Mouse (Mus musculus): ENCODE measurements around the gene Epop.

Gene Epop

GRCm38 (mm10) chr11:97628568-97629518 is 659 bp downstream of the Epop start:
- DNase-seq (ENCODE audit: low read depth, low spot score) = no peak

DNA sequence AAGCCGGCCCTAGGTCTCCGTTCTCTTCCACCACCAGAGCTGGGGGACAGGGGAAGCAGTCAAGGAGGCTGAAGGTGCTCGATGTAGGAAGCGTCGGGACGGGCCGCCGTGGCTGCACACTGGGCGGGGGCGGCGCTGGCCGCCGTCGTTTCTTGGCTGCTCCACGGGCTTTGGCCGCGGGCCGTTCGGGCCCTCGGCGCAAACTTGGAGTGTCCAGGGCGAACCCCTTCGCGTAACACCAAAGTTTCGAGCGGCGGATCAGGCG is 1.3 kb downstream of the Epop start:
- no peak for DNase-seq (ENCODE audit: low read depth, low spot score)

- DNase-seq (ENCODE audit: low read depth, low spot score) = no peak
Observed at GRCm38 (mm10) chr11:97627556-97628302, 1.8 kb downstream of the Epop start.

- DNase-seq (ENCODE audit: low read depth, low spot score) = peak; percentile 89
Observed at GRCm38 (mm10) chr11:97626850-97627249, 2.7 kb downstream of the Epop start.

- no peak for DNase-seq (ENCODE audit: low read depth, low spot score)
Observed at GRCm38 (mm10) chr11:97626431-97626830, 3.1 kb downstream of the Epop start.

DNA sequence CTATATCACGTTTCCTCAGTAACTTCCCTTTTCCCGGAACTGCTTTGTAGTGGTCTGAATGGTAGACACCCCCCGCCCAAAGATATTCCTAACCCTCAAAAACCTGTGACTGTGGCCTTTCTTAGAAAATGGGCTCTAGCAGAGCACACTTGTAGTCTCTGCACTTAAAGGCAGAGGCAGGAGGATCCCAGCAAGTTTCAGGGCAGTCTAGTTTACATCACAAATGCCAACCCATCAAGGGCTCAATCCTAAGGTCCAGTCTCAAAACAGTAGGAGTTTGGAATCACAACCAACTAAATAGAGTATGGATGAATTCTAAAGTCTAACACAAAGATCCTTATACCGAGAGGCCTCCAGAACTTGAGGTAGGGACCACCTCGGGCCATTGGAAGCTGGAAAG is 4.0 kb downstream of the Epop start:
- DNase-seq (ENCODE audit: low read depth, low spot score) = no peak

DNA sequence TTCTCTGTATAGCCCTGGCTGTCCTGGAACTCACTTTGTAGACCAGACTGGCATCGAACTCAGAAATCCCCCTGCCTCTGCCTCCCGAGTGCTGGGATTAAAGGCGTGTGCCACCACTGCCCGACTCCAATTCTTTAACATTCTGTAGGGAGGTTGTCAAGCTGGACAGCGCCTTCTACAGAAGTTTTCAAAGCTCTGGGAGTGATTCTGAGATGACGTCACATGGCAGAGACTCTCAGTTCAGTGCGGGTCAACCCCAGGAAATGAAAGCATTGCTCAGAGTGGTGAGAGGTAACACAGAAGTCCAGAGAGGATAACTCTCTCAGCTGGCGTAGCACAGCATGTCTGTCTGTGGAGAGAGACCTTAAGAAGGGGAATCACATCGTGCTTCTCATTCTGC is 6.3 kb downstream of the Epop start:
- DNase-seq (ENCODE audit: low read depth, low spot score) = no peak

- DNase-seq (ENCODE audit: low read depth, low spot score) = no peak
Observed at GRCm38 (mm10) chr11:97622440-97622839, 7.1 kb downstream of the Epop start.

GRCm38 (mm10) chr11:97619391-97619795 is 10.1 kb downstream of the Epop start:
- no peak for DNase-seq (ENCODE audit: low read depth, low spot score)

DNA sequence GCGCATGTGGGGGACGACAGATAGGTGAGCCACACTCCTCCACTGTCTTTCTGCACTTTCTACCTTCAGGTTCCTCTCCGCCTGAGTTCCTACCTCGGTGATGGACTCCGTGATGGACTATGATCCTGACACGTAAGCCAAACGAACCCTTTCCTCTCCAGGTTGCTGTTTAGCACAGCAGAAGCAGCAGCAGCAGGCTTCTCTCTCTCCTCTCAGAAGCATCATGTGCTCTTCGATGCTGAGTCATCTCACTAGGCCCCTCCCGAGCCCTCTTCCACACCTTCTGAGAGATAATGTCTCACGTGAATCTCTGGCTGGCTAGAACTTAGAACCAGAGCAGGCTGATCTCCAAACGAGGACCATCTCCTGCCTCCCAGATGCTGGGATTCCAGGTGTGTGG is 11.1 kb downstream of the Epop start:
- no peak for DNase-seq (ENCODE audit: low read depth, low spot score)

GRCm38 (mm10) chr11:97615276-97615675 is 14.2 kb downstream of the Epop start:
- DNase-seq (ENCODE audit: low read depth, low spot score) = no peak

DNA sequence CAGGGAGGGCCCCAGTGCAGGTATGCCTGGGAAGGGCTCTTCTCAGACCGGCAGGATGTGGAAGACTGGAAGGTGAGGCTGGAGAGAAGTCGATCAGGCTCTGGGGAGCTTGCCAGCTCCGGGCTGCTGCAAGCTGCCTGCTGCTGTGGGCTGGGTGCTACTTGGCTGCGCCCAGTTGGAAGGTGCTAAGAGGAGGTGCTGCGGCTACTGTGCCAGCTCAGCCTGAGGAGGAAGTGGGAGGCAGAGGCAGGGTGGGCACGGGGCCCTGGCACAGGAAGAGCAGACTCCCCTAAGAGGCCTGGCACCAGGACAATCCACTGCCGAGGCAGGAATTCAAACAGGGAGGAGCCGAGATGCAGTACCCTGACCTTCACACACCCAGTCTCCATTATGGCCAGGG is 18.4 kb downstream of the Epop start:
- DNase-seq (ENCODE audit: low read depth, low spot score) = no peak

DNA sequence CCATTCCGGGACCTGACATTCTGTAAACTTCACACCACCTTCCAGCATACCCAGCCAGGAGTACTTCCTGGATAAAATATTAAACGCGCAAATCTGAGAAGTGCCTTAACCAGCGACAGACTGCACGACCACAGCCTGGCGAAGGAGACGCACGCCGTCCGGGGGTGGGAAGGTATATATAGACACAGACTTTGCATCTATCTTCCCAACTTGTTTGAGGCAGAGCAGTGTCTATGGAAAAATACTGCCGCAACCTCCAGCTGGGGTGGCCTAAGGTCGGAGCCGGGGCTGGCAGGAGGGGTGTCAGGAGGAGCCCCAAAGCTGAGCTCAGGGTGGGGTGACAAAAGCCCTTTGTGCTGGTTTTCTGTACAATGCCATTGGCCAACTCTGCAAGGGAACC is 19.8 kb downstream of the Epop start:
- DNase-seq (ENCODE audit: low read depth, low spot score) = no peak

DNA sequence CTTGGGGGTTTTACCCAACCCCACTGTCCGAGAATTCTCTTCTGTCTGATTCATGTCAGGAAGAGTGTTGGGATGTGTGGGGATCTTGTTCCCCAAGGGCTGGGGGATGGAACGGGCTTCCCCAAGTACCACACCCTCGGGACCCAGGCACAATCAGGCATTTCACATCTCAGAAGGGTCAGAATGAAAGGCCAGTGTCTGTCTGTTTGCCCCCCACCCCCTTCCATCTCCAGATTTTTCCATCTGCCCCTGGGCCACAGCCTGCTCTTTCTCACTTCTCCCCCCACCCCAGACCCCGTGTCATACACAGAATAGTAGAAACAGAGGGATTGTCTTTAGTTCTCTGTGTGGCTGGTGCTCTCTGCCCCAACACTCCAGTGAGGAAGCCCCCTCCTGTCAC is 20.6 kb downstream of the Epop start:
- no peak for DNase-seq (ENCODE audit: low read depth, low spot score)

DNA sequence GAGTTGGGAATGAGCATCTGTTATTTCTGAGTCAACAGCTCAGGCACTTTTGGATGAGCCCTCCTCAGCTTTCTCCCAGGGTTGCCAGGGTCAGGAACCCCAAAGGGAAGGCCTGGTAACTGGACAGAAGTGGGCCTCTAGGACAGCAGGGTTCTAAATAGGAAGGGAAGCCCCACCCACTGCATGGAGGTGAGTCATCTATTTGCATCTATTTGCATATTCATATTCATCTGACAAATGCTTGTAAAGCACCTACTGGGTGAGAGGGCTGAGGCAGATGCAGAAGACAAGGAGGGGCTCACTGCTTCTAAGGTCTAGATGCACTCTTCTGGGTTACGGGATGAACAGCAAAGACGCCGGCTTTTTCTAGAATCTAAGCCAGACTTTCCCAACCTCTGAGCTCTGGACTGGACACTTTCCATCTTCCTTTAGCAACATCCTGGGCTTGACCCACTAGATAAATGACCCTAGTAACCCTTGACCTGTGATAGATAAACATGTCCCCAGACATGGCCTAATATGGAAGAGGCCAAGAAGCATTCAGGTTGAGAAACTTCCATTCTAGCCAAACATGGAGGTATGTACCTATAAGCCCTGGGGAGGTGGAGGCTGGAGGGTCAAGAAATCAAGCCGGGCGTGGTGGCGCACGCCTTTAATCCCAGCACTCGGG is 22.3 kb downstream of the Epop start:
- DNase-seq (ENCODE audit: low read depth, low spot score) = no peak

DNA sequence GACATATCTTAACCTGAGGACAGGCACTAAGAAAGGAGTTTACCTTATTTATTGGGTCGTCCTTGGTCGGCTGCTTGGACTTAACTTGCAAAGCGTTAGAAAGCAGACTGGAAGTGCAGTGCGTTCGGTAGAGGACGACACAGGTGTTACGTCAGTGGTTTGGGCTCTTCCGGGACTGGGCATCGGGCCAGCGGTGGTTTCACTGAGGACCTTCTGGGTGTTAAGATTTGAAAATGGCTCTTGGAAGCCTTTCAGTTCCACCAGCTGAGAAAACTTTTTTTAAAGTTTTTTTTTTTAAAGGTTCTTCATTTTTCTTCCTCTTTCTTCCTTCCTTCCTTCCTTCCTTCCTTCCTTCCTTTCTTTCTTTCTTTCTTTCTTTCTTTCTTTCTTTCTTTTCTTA is 25.6 kb downstream of the Epop start:
- no peak for DNase-seq (ENCODE audit: low read depth, low spot score)

DNA sequence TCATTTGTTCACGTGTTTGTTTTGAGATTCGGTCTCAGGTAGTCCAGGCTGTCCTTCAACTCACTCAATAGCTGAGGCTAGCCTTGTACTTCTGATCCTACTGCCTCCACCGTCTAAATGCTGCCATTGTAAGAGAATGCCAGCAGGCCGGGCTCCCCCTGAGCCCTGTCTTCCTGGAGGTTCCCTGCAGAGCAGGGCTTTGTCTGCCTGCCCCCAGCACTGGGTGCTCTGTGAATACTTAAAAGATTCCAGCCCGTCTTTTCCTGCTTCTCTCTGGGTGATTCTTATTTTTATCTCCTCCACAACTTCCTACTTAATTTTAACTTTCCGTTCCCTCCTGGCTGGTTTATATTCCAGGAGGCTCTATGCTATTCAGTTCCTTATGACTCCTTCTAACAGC is 27.3 kb downstream of the Epop start:
- DNase-seq (ENCODE audit: low read depth, low spot score) = no peak

DNA sequence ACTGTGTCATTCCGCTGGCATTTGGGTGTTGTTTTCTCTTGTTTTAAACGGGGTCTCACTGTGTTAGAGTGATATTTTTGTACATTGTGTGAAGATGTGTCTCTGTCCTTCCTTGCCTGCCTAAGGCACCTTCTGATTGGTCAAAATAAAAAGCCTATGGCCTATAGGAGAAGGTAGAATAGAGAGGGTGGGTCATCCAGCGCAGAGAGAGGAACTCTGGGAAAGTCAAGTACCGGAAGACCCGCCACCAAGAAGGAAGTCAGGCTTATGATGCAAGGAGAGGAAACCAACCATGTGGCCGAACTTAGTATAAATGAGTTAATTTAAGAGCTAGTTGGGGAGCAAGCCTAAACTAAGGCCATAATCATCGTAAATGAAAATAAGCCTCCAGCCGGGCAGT is 30.4 kb downstream of the Epop start:
- no peak for DNase-seq (ENCODE audit: low read depth, low spot score)

DNA sequence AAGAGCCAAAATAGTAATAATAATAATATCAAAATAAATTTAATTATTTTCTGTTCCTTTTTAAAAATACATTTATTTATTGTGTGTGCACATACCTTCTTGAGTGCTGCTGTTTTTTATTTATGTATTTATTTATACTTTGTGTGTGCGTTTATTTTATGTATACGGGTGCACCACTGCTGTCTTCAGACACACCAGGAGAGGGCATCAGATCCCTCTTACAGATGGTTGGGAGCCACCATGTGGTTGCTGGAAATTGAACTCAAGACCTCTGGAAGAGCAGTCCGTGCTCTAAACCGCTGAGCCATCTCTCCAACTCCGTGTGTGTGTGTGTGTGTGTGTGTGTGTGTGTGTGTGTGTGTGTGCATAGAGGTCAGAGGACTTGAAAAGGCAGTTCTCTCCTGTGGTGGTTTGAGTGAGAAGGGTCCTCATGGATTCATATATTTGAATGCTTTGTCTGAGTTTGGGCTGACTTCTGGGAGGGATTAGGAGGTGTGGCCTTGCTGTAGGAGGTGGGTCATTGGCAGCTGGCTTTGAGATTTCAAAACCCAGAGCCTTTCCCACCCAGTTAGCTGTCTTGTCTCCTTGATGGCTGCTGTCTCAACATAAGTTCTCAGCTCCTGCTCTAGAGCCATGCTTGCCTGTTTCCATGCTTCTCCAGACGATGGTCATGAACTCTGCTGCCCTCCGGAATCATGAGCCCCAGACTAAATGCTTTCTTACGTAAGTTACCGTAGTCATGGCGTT is 31.4 kb downstream of the Epop start:
- no peak for DNase-seq (ENCODE audit: low read depth, low spot score)

- no peak for DNase-seq (ENCODE audit: low read depth, low spot score)
Observed at GRCm38 (mm10) chr11:97594136-97594535, 35.4 kb downstream of the Epop start.

DNA sequence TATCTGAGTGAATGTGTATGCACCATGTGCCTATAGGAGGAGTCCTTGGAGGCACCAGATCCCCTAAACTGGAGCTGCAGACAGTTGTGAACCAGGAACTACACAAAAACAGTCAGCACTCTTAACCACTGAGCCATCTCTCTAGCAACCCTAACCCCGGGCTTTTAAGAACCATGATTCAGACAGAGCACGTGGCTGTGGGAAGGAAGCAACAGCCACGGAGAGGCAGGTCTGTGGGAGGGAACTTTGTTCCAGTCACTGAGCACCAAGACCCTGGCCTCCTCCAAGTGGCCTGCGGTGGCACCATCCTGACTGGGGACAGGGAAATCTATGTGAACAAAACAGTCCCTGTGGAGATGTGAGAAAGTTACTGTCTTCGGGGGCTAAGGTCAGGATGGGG is 37.6 kb downstream of the Epop start:
- DNase-seq (ENCODE audit: low read depth, low spot score) = no peak
